Mouse (Mus musculus) forebrain, embryonic 15.5 days (tissue): ENCODE data around the gene Ern1. TPM values are rescaled to one million over a fixed set of nuclear protein-coding genes. Genes with fewer than 3 reads are reported as not detected.
"Not testable (repeated sequence)": the region's sequence is repeated elsewhere in the genome, so short reads cannot be mapped to it uniquely, and the experiment has no call there.

Experiments
- ATAC-seq: fragments of 200-750 bp; cut with Nextera tagmentation; replicated peaks from 2 replicates; pipeline ENCODE4 v1.8.0; 2017; ENCODE audit warnings: mild to moderate bottlenecking, moderate TSS enrichment, moderate library complexity
- H3K27ac ChIP-seq: fragments of 300-500 bp; sonication (generic); replicated peaks from 2 replicates; pipeline ENCODE4 v1.5.1; 2015; ENCODE audit warnings: mild to moderate bottlenecking, inconsistent platforms
- H3K27me3 ChIP-seq: fragments of 300-500 bp; sonication (generic); 2 replicates; pipeline ENCODE4 v1.6.1; 2015; ENCODE audit warnings: inconsistent platforms
- H3K36me3 ChIP-seq: fragments of 300-500 bp; sonication (generic); 2 replicates; pipeline ENCODE4 v1.6.1; 2015; ENCODE audit warnings: mild to moderate bottlenecking, inconsistent platforms
- H3K4me1 ChIP-seq: fragments of 300-500 bp; sonication (generic); 2 replicates; pipeline ENCODE4 v1.6.1; 2015; ENCODE audit warnings: inconsistent platforms
- H3K4me2 ChIP-seq: fragments of 300-500 bp; sonication (generic); replicated peaks from 2 replicates; pipeline ENCODE4 v1.6.1; 2015; ENCODE audit warnings: mild to moderate bottlenecking, inconsistent platforms
- H3K4me3 ChIP-seq: fragments of 300-500 bp; sonication (generic); 2 replicates; pipeline ENCODE4 v1.5.1; 2015; ENCODE audit warnings: mild to moderate bottlenecking, inconsistent platforms
- H3K9ac ChIP-seq: fragments of 300-500 bp; sonication (generic); replicated peaks from 2 replicates; pipeline ENCODE4 v1.6.1; 2015; ENCODE audit warnings: mild to moderate bottlenecking, inconsistent platforms
- H3K9me3 ChIP-seq: fragments of 300-500 bp; sonication (generic); 2 replicates; pipeline ENCODE4 v1.6.1; 2016; ENCODE audit warnings: inconsistent platforms
- WGBS: fragments of 180-500 bp; shearing (Covaris S2); methylation state at CpG from one replicate; pipeline ENCODE4 v1.1.7; 2015; ENCODE audit warnings: mixed read lengths; 5-methylcytosine and 5-hydroxymethylcytosine counted together
- polyA plus RNA-seq: library from polyadenylated mRNA; unstranded; fragments of >200 nt; fragmentation: Nextera tagmentation; extraction: Ambion mirVana; gene quantifications from 2 replicates; pipeline ENCODE4 v1.2.1, GENCODE M21; 2015

The Ern1 gene
- polyA plus RNA-seq, 1 experiment from 2014 or later = 5.5 TPM

DNA sequence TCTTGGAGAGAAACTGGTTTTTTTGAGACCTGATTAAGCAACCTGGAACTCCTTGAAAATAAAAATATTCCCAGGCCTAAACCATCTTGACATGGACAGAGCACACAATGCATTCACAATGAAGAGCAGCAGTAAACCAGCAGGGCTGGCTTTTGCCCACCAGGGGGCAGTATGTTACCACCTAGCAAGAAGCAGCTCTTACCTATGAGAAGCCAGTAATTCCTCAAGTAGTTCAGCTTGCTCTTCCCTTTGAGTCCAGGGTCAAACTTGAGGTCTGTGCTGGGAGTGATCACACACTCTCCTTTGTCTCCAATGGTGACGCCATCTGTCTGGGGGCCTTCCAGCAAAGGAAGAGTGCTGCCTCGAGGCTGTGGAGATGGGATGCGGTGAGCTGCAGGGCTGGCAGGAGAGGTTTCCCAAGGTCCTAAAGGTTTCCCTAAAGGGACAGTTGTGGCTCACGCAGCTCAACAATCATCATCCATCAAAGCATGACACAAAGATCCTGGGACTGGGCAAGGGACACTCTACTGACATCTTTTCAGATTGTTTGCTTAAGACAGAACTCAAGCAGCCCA is 68.9 kb downstream of the Ern1 start:
- Histone ChIP-seq H3K4me2 (no peak overlapping the region), H3K27ac (no peak overlapping the region), H3K9ac (no peak overlapping the region), H3K9me3 (no peaks in the 10 kb centered on the region), H3K4me1 (no peaks in the 10 kb centered on the region), H3K4me3 (no peak overlapping the region), H3K36me3 (peaks cover 11% of the 10 kb centered on the region), H3K27me3 (no peaks in the 10 kb centered on the region)
- 41% methylated on average over 4 of the region's 4 CpGs for WGBS
- peak; percentile 57; the same call in 1 of the 2 replicates for ATAC-seq

DNA sequence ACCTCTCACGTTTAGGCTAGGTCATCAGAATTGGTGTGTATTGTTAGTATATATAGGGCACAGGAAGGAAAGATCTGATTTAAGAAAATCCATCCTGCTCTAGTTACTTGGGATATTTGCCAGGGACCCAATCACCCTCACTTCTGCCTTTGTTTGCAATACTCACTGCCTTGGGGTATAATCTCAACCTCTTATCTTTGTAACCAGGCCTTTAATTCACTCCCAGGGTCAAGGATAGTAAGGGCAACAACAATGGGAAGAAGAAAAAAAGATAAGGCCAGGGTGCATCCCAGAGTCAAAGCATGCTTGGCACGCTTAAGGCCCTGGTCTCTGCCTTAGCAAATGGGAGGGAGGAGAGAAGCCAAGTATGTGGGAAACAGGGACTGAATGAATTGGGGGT is 69.8 kb downstream of the Ern1 start:
- H3K9me3 ChIP-seq = no peaks in the 10 kb centered on the region
- WGBS = 89% methylated on average over 2 of the region's 2 CpGs
- no peaks in the 10 kb centered on the region for H3K4me1 ChIP-seq
- no peak overlapping the region for H3K4me2 ChIP-seq
- H3K27ac ChIP-seq = no peak overlapping the region
- no peak overlapping the region for H3K4me3 ChIP-seq
- no peaks in the 10 kb centered on the region for H3K27me3 ChIP-seq
- H3K9ac ChIP-seq = no peak overlapping the region
- H3K36me3 ChIP-seq = peaks cover 11% of the 10 kb centered on the region
- no peak for ATAC-seq

DNA sequence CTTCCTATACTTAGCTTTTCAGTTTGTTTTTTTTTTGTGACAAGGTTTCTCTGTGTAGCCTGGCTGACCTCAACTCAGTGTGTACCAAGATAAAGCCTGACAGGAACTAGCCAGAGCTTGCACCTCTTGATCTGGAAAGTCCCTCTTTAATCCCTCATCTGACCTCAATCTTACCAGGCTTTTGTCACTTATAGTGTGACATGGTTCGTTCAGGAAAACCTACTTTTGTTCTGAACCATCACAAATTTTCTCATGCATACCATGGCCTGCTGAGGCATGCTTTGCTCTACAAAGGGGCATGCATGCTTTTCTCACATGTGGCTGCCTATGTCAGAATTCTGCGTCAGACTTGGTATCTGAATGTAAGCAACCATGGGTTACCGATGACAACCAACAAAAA is 71.3 kb downstream of the Ern1 start:
- no peak overlapping the region for H3K4me2 ChIP-seq
- H3K36me3 ChIP-seq = peaks cover 10% of the 10 kb centered on the region
- no peaks in the 10 kb centered on the region for H3K4me1 ChIP-seq
- H3K4me3 ChIP-seq = no peak overlapping the region
- H3K9me3 ChIP-seq = no peaks in the 10 kb centered on the region
- H3K27me3 ChIP-seq = no peaks in the 10 kb centered on the region
- H3K9ac ChIP-seq = no peak overlapping the region
- no peak for ATAC-seq
- WGBS = 65% methylated on average over 3 of the region's 3 CpGs
- H3K27ac ChIP-seq = no peak overlapping the region

DNA sequence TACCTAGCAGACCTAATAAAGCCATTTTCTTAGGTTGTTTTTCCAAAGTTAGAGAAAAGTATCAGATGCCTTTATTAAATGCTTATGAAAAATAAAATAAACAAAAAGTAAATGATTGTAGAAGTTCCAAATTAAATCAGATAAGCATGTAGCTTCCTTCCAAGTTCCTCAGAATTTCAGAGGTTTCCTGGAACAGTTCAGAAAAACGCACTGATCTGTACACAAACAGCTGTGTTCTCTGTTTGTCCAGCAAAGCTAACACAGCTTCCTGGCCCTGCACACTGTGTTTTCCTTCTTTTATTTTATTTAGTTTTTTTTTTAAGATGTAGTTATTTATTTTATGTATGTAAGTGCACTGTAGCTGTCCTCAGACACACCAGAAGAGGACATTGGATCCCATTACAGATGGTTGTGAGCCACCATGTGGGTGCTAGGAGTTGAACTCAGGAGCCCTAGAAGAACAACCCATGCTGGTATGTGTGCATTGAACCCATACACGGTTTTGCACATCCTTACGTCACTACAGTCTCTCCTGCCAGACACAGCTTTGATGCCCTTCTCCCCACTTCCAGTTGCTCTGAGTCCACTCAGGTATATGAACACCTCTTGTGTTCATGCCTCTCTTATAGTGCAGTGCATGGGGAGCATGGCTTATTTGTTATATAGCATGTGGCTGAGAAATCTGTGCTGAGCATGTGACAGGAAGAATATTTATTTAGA is 74.9 kb downstream of the Ern1 start:
- no peak overlapping the region for H3K4me3 ChIP-seq
- H3K4me1 ChIP-seq = no peaks in the 10 kb centered on the region
- peaks cover 17% of the 10 kb centered on the region for H3K36me3 ChIP-seq
- ATAC-seq = no peak
- no peaks in the 10 kb centered on the region for H3K27me3 ChIP-seq
- H3K27ac ChIP-seq = no peak overlapping the region
- WGBS = 91% methylated on average over 3 of the region's 3 CpGs
- H3K9ac ChIP-seq = no peak overlapping the region
- no peaks in the 10 kb centered on the region for H3K9me3 ChIP-seq
- no peak overlapping the region for H3K4me2 ChIP-seq

DNA sequence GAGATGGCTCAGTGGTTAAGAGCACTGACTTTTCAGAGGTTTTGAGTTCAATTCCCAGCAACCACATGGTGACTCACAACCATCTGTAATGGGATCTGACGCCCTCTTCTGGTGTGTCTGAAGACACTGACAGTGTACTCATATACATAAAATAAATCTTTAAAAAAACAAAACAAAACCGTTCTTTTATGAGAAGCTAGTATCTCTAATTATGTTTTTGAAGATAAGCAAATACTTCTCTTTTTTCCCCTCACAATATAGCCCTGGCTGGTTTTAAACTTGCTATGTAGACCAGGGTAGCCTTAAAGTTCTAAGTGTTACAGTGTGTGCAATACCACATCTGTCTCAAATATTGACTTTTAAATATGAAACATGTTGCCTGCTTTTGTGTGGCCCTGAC is 76.5 kb downstream of the Ern1 start:
- Histone ChIP-seq H3K4me3 (no peak overlapping the region), H3K36me3 (peaks cover 30% of the 10 kb centered on the region)
- ATAC-seq = no peak

DNA sequence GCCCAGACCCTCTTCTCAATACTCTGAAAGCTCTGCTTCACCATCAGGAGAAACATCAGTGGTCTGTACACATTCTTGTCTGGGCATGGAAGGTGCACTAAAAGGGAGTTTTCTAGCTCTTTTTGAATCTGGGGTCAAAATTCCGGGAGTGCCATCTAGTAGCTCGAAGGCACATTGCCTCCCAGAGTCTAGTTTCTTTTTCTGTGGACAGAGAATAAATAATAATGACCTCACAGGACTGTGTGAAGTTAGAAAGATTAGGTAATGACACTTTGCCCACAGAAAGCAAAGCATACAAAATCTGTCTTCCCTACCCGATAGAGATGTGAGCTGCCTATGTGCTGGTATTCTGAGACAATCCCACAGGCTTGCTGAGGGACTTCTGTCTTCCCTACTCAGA is 77.1 kb downstream of the Ern1 start:
- ATAC-seq = no peak
- Histone ChIP-seq H3K9me3 (no peaks in the 10 kb centered on the region), H3K4me3 (no peak overlapping the region), H3K36me3 (peaks cover 30% of the 10 kb centered on the region), H3K27me3 (no peaks in the 10 kb centered on the region), H3K27ac (no peak overlapping the region), H3K4me1 (no peaks in the 10 kb centered on the region), H3K4me2 (no peak overlapping the region), H3K9ac (no peak overlapping the region)
- WGBS = 92% methylated on average over 3 of the region's 3 CpGs

More for the DNA sequence above, 76.5 kb downstream of the Ern1 start:
- H3K9ac ChIP-seq = no peak overlapping the region
- H3K9me3 ChIP-seq = no peaks in the 10 kb centered on the region
- H3K4me1 ChIP-seq = no peaks in the 10 kb centered on the region
- H3K4me2 ChIP-seq = no peak overlapping the region
- no peak overlapping the region for H3K27ac ChIP-seq
- 94% methylated on average over 2 of the region's 2 CpGs for WGBS
- no peaks in the 10 kb centered on the region for H3K27me3 ChIP-seq

DNA sequence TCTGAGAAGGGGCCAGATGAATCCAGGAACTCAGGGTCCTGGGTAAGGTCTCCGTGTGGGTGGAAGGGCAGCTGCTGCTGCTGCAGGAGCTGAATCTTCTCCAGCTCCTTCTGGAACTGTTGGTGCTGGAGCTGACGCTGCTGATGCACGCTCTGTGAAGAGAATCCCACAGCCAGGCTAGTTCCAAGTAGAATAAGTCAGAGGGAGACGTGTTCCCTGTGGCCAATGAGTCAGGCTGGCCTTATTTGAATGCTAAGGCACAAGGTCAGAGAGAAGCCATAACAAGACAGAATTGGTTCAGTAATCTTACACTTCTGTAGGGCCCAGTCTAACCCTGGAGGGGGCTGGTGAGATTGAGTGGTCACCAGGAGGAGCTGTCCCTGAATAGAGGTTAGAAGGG is 77.6 kb downstream of the Ern1 start:
- no peak overlapping the region for H3K27ac ChIP-seq
- H3K9me3 ChIP-seq = no peaks in the 10 kb centered on the region
- no peaks in the 10 kb centered on the region for H3K27me3 ChIP-seq
- no peaks in the 10 kb centered on the region for H3K4me1 ChIP-seq
- H3K9ac ChIP-seq = no peak overlapping the region
- WGBS = 82% methylated on average over 4 of the region's 4 CpGs
- peaks cover 30% of the 10 kb centered on the region for H3K36me3 ChIP-seq
- H3K4me3 ChIP-seq = no peak overlapping the region
- no peak for ATAC-seq
- no peak overlapping the region for H3K4me2 ChIP-seq

DNA sequence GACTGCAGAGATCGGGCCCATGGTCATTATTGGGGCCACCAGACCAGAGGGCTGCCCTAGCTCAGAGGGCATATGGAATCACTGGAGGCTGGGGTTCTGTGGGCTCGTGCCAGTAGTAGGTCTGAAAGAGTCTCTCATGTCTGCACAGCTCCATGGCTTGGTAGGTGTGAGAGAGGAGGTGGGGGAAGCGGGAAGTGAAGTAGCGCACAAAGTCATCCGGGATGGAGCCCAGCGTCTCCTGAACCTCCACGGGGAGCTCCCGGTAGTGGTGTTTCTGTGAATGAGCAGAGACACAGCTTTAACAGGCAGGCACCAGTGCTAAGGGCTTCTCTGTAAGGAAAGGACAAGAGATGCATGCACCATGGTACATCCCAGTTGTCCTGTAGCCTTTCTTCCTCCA is 89.2 kb downstream of the Ern1 start:
- peaks cover 25% of the 10 kb centered on the region for H3K36me3 ChIP-seq
- no peak for ATAC-seq
- WGBS = 91% methylated on average over 8 of the region's 8 CpGs
- H3K4me2 ChIP-seq = no peak overlapping the region
- no peaks in the 10 kb centered on the region for H3K27me3 ChIP-seq
- no peak overlapping the region for H3K9ac ChIP-seq
- H3K4me1 ChIP-seq = no peaks in the 10 kb centered on the region
- no peaks in the 10 kb centered on the region for H3K9me3 ChIP-seq
- no peak overlapping the region for H3K27ac ChIP-seq
- no peak overlapping the region for H3K4me3 ChIP-seq

DNA sequence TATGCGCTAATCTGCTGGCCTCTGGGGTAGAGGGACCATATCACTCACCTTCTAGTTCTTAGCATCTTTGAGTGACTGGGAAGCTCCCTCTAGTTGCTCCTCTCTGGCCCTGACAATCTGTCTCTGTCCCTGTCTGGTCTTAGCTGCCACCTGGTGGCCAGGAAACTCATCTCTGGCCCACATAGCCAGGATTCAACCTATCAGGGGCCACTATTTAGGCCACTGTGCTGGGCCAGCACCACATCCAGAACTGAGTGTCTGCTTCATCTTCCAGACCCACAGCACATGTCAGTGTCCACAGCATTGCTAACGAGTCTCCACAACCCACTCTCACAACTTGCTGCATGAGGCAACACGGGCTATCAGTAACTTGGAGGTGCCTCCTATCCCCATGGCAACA is 90.0 kb downstream of the Ern1 start:
- Histone ChIP-seq H3K9me3 (no peaks in the 10 kb centered on the region), H3K4me1 (no peaks in the 10 kb centered on the region), H3K9ac (no peak overlapping the region), H3K27ac (no peak overlapping the region), H3K36me3 (peaks cover 22% of the 10 kb centered on the region), H3K4me3 (no peak overlapping the region), H3K27me3 (no peaks in the 10 kb centered on the region), H3K4me2 (no peak overlapping the region)
- WGBS = 94% methylated on average over 3 of the region's 3 CpGs
- no peak for ATAC-seq

DNA sequence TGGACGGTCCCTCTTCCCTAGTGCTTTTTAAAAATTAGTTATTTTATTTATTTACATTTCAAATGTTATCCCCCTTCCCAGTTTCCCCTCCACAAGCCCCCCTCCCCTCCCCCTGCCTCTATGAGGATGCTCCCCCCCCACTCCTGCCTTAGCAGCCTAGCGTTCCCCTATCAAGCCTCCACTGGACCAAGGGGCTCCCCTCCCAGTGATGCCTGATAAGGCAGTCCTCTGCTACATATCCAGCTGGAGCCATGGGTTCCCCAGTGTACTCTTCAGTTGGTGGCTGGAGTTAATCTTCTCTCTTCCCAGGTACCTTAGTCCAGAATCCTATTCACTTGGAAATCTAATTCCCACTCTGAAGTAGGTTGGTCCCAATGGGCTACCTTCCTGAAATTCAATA is 93.6 kb downstream of the Ern1 start:
- H3K4me3 ChIP-seq, H3K27me3 ChIP-seq, H3K9ac ChIP-seq, H3K27ac ChIP-seq, H3K4me1 ChIP-seq, H3K36me3 ChIP-seq, ATAC-seq, H3K4me2 ChIP-seq, H3K9me3 ChIP-seq: not testable (repeated sequence)
- 93% methylated on average over 2 of the region's 2 CpGs for WGBS

DNA sequence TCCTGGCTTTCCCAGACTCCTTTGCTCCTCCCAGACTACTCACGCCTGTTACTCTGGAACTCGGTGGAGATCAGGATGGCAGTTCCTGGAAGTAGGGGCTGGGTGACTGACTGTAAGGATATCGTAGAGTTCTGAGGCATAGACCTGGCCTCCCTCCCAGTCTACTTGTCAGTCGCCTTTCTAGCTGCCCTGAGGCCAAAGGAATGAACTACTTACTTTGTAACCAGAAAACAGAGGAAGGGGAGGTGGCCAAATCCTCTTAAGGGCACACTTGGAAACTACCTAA is 94.4 kb downstream of the Ern1 start:
- no peak for ATAC-seq
- H3K27ac ChIP-seq = no peak overlapping the region
- no peak overlapping the region for H3K9ac ChIP-seq
- no peak overlapping the region for H3K4me3 ChIP-seq
- H3K36me3 ChIP-seq = peaks cover 3% of the 10 kb centered on the region
- no peak overlapping the region for H3K4me2 ChIP-seq
- H3K4me1 ChIP-seq = no peaks in the 10 kb centered on the region
- no peaks in the 10 kb centered on the region for H3K9me3 ChIP-seq
- H3K27me3 ChIP-seq = no peaks in the 10 kb centered on the region
- WGBS = 70% methylated on average over 4 of the region's 4 CpGs

DNA sequence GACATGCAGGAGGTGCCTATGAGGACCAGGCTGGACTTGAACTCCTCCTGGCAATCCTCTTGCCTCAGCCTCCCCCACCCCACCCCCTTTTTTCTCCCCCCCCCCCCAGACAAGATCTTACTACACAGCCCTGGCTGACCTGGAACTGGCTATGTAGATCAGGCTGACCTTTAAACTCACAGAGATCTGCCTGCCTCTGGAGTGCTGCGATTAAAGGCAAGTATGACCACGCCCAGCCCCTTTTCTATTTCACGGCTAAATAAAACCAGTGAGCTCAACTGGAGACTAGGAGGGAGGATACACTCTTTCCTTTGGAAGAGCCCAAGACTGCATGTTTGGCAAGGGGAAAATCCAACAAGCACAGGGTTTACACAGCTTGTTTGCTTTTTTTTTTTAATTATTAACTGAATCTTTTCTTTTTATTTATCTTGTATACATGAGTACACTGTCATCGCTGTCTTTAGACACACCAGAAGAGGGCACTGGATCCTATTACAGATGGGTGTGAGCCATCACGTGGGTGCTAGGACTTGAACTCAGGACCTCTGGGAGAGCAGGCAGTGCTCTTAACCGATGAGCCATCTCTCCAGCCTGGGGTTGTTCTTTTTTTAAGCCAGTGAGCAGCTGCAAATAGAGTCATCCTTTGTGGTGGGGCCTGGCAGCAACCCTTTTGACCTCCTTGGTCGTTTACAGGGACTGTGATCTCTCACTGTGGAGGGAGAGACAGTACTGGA is 94.9 kb downstream of the Ern1 start:
- WGBS = 72% methylated on average over 7 of the region's 7 CpGs
- peaks cover under 1% of the 10 kb centered on the region for H3K36me3 ChIP-seq
- ATAC-seq = no peak
- H3K9ac ChIP-seq = no peak overlapping the region
- no peak overlapping the region for H3K4me3 ChIP-seq
- H3K4me1 ChIP-seq = no peaks in the 10 kb centered on the region
- H3K27me3 ChIP-seq = no peaks in the 10 kb centered on the region
- H3K9me3 ChIP-seq = no peaks in the 10 kb centered on the region
- no peak overlapping the region for H3K27ac ChIP-seq
- H3K4me2 ChIP-seq = no peak overlapping the region
